Mouse (Mus musculus) midbrain, embryonic 14.5 days (tissue): ENCODE data around the gene Alk. TPM values are rescaled to one million over a fixed set of nuclear protein-coding genes. Genes with fewer than 3 reads are reported as not detected.

Experiments used
- ATAC-seq: fragments of 200-750 bp; cut with Nextera tagmentation; 2 replicates; pipeline ENCODE4 v1.8.0; 2017; ENCODE audit warnings: moderate number of reproducible peaks, moderate library complexity; ENCODE audit not compliant: low FRiP score, low TSS enrichment
- DNase-seq: peaks from one replicate; pipeline ENCODE4 v3.0.0-alpha.2; 2015
- H3K27ac ChIP-seq: fragments of 300-500 bp; sonication (generic); replicated peaks from 2 replicates; pipeline ENCODE4 v1.5.1; 2014; ENCODE audit warnings: mild to moderate bottlenecking, low read depth, low read length, moderate library complexity
- H3K27me3 ChIP-seq: fragments of 300-500 bp; sonication (generic); 2 replicates; pipeline ENCODE4 v1.6.1; 2014; ENCODE audit warnings: low read length, control low read depth, mixed read lengths; ENCODE audit not compliant: control insufficient read depth, insufficient read depth
- H3K36me3 ChIP-seq: fragments of 300-500 bp; sonication (generic); 2 replicates; pipeline ENCODE4 v1.6.1; 2014; ENCODE audit warnings: low read length, control low read depth; ENCODE audit not compliant: control insufficient read depth, insufficient read depth
- H3K4me1 ChIP-seq: fragments of 300-500 bp; sonication (generic); 2 replicates; pipeline ENCODE4 v1.6.1; 2014; ENCODE audit warnings: mild to moderate bottlenecking, antibody characterized with exemption, low read length, control low read depth; ENCODE audit not compliant: control insufficient read depth, insufficient read depth
- H3K4me2 ChIP-seq: fragments of 300-500 bp; sonication (generic); 2 replicates; pipeline ENCODE4 v1.6.1; 2014; ENCODE audit warnings: mild to moderate bottlenecking, low read length, moderate library complexity
- H3K4me3 ChIP-seq: fragments of 300-500 bp; sonication (generic); replicated peaks from 2 replicates; pipeline ENCODE4 v1.5.1; 2014; ENCODE audit warnings: low read depth, low read length
- H3K9ac ChIP-seq: fragments of 300-500 bp; sonication (generic); replicated peaks from 2 replicates; pipeline ENCODE4 v1.6.1; 2014; ENCODE audit warnings: mild to moderate bottlenecking, low read length, moderate library complexity
- H3K9me3 ChIP-seq: fragments of 300-500 bp; sonication (generic); 2 replicates; pipeline ENCODE4 v1.6.1; 2016; ENCODE audit warnings: low read length, control low read depth, mixed read lengths; ENCODE audit not compliant: control insufficient read depth
- WGBS: fragments of 180-500 bp; shearing (Covaris S2); extraction: QIAGEN DNeasy Blood & Tissue Kit; methylation state at CpG from one replicate; pipeline ENCODE4 v1.1.7; 2014; 5-methylcytosine and 5-hydroxymethylcytosine counted together
- polyA plus RNA-seq: library from polyadenylated mRNA; unstranded; fragments of >200 nt; fragmentation: Nextera tagmentation; extraction: Ambion mirVana; gene quantifications from 2 replicates; pipeline ENCODE4 v1.2.1, GENCODE M21; 2014

Gene Alk
- polyA plus RNA-seq, 1 experiment from 2014 or later = 2.6 TPM

DNA sequence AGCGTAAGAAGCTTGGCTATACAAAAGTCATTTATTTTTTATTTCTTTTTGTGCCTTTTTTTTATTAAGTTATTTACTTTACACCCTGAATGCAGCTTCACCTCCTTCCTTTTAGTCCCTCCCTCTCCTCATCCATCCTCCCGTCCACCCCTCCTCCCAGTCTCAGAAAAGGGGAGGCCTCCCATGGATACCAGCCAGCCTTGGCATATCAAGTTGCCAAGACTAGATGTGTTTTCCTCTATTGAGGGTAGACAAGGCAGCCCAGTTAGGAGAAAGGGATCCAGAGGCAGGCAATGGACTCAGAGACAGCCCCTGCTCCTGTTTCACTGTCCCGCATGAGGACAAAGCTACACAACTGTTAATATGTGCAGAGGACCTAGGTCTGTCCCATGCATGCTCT, 742.2 kb downstream of the Alk start:
- DNase-seq (no peak), ATAC-seq (no peak)
- H3K9ac ChIP-seq = no peak overlapping the region
- no peak overlapping the region for H3K27ac ChIP-seq
- 89% methylated on average over 3 of the region's 3 CpGs for WGBS
- H3K36me3 ChIP-seq = no peaks in the 10 kb centered on the region
- no peaks in the 10 kb centered on the region for H3K9me3 ChIP-seq
- no peak overlapping the region for H3K4me2 ChIP-seq
- no peak overlapping the region for H3K4me3 ChIP-seq
- no peaks in the 10 kb centered on the region for H3K27me3 ChIP-seq
- no peaks in the 10 kb centered on the region for H3K4me1 ChIP-seq

DNA sequence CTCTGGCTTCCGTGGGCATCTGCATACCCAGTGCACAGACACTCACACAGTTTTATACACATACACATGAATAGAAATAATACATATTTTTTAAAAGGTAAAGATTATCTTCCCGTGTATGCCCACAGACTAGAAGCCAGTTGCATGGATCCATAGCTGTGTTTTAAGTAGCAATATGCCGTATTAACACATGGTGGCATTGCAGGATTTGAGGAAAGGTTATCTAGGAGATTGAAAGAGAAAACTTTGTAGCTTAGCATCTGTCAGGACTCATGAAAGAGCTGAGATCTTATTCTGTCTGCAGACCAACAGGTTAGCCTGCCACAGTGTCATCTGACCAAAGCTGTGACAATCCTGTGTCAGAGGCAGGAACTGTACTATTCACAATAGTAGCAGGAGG, 772.5 kb downstream of the Alk start:
- no peak overlapping the region for H3K27ac ChIP-seq
- no peaks in the 10 kb centered on the region for H3K27me3 ChIP-seq
- H3K9ac ChIP-seq = no peak overlapping the region
- H3K9me3 ChIP-seq = no peaks in the 10 kb centered on the region
- WGBS = 88% methylated on average over 3 of the region's 3 CpGs
- DNase-seq (peak; percentile 71), ATAC-seq (no peak)
- H3K4me2 ChIP-seq = no peak overlapping the region
- H3K4me3 ChIP-seq = no peak overlapping the region
- H3K36me3 ChIP-seq = peaks cover 9% of the 10 kb centered on the region; the same call in 1 of the 2 replicates
- H3K4me1 ChIP-seq = no peaks in the 10 kb centered on the region

DNA sequence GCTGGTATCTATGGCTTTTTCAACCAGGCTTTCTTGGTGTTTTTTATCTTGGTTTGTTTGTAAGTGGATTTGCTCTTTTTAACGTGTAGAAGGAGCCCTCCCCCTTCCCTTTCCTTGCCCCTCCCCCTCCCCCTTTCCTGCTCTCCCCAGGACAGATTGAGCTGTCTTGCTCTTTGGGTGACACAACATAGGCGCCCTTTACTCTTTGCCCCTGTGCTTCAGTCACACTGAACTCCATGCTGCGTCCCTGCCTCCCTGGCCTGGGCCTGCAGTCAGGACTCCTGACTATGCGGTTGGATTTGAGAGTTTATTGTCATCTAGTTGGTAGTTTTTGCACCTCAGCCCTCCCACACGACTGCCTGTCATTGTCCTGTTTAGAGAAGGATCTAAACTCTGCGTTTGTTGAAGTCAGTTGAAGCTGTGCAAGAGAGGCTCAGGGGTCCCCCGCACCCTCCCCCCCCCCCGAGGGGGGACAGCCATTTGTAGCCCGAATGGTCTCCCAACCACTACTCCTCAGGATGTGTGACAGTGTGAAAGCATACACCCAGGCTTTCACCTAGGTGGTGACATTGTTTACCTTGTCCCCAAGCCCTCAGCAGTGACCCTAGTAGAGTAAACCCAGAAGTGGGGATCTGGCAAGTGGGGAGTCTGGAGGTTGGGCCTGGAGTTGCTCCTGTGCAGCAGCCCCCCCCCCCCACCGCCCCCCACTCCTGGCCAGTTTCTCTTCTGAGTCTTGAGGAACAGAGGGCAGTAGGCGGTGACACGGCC, 775.6 kb downstream of the Alk start:
- Histone ChIP-seq H3K9me3 (no peaks in the 10 kb centered on the region), H3K9ac (no peak overlapping the region), H3K4me3 (no peak overlapping the region), H3K27ac (no peak overlapping the region), H3K4me2 (no peak overlapping the region), H3K4me1 (no peaks in the 10 kb centered on the region), H3K36me3 (peaks cover 27% of the 10 kb centered on the region; the same call in 1 of the 2 replicates), H3K27me3 (no peaks in the 10 kb centered on the region)
- no peak for DNase-seq
- WGBS = 72% methylated on average over 12 of the region's 12 CpGs
- ATAC-seq = no peak

DNA sequence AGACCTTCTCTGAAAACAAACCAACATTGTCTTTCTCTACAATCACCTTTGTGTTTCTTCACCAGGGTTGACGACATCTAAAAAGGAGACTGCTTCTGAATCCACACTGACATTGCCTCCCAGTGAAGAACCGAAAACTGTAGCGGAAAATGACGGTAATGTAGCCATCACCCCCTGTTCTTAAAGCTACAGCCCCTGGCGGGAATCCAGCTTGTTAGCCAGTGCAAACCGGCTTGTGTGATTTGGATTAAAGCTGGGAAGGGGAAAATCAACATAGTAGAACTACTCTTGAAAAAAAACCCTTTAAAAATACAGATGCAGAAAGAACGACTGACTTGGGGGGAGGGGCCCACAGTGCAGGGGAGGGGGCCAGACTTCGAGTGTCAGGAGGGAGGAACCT, 776.8 kb downstream of the Alk start:
- Histone ChIP-seq H3K27ac (no peak overlapping the region), H3K4me1 (no peaks in the 10 kb centered on the region), H3K36me3 (peaks cover 27% of the 10 kb centered on the region; the same call in 1 of the 2 replicates), H3K9me3 (no peaks in the 10 kb centered on the region), H3K9ac (no peak overlapping the region), H3K27me3 (no peaks in the 10 kb centered on the region), H3K4me2 (no peak overlapping the region), H3K4me3 (no peak overlapping the region)
- DNase-seq (peak; percentile 39), ATAC-seq (no peak)
- 68% methylated on average over 8 of the region's 8 CpGs for WGBS

DNA sequence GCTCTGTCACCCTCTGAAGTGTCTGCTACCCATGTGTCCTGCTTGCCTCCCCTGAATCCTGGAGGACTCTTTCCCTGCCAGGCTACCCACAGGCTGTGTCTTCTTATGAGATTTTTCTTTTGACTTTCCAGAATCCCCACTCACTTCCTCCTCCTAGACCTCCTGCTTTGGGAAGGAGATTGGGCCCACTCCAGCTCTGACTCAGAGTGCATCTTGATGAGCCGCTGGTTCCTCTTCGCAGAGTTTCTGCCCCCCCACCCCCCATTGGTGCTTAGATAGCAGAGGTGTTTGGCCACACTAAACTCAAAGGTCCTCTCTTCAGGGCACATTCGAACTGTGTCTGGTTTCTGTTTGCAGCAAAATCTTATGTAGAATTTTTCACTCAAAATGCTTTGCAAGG, 777.8 kb downstream of the Alk start:
- Histone ChIP-seq H3K9me3 (no peaks in the 10 kb centered on the region), H3K27me3 (no peaks in the 10 kb centered on the region), H3K9ac (no peak overlapping the region), H3K4me1 (no peaks in the 10 kb centered on the region), H3K27ac (no peak overlapping the region), H3K4me3 (no peak overlapping the region), H3K4me2 (no peak overlapping the region), H3K36me3 (peaks cover 27% of the 10 kb centered on the region; the same call in 1 of the 2 replicates)
- no peak for DNase-seq
- ATAC-seq = no peak
- 95% methylated on average over 3 of the region's 3 CpGs for WGBS

DNA sequence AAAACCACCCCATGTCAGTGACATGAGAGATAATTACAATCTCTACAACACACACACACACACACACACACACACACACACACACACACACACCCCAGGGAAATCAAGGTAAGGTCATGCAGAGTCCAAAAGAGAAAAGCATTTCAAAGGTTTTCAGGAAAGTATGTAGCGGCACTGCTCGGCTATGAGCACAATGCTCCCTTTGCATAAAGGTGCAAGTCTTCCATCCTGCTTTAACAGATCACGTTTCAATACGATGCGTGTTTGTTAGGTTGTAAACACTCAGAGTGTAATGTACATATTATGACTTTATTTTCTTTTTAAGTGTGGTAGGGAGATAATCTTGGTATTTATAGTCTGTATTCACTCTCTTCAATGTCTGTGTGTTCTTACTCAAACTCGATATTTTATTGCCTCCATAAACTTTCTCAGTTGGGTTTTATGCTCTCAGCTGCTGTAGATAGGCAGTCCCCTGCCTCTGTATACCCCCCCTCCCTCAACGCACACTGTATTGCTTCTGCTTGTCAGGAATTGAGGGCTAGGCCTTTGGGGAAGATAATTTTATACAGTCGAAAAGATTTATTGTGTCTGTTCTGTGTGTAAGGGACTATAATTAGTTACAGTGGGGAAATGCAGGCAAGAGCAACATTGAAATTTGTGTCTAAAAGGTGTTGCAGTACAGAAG, 780.7 kb downstream of the Alk start:
- Histone ChIP-seq H3K36me3 (peaks cover 26% of the 10 kb centered on the region; the same call in 1 of the 2 replicates), H3K4me1 (no peaks in the 10 kb centered on the region), H3K9ac (no peak overlapping the region), H3K27me3 (no peaks in the 10 kb centered on the region), H3K9me3 (no peaks in the 10 kb centered on the region), H3K4me3 (no peak overlapping the region), H3K27ac (no peak overlapping the region), H3K4me2 (no peak overlapping the region)
- ATAC-seq (no peak), DNase-seq (no peak)
- WGBS = 88% methylated on average over 8 of the region's 8 CpGs

Other genes starting within 250 kb of the Alk start
- gene Ypel5, start 231.8 kb upstream of the Alk start, polyA plus RNA-seq = 120 and 131 TPM in 2 replicates